Mouse (Mus musculus): Measurements from ENCODE around the gene Elmo2. TPM values are rescaled to one million over a fixed set of nuclear protein-coding genes. Genes with fewer than 3 reads are reported as not detected.

The Elmo2 gene
- polyA plus RNA-seq (2012) = 28.1 and 31.4 TPM in 2 replicates

GRCm38 (mm10) chr2:165326304-165327190, at the start of gene Elmo2:
Elmo2 (minus strand) TSS chr2:165326479.

GRCm38 (mm10) chr2:165368496-165368895, 42.2 kb upstream of the Elmo2 start, which contains the start of gene Zfp663:
Zfp663 (minus strand) TSS chr2:165368729.

GRCm38 (mm10) chr2:165287202-165287984, 38.9 kb downstream of the Elmo2 start, which contains the start of gene Slc35c2:
Slc35c2 (minus strand) TSS chr2:165287869.

Other genes with a start within 250 kb of the Elmo2 start
- not detected in 2 replicates for gene 1700025C18Rik, start 235.7 kb downstream of the Elmo2 start, polyA plus RNA-seq (2012)
- 0.02 and 0.03 TPM in 2 replicates for gene Cdh22, start 91.6 kb downstream of the Elmo2 start, polyA plus RNA-seq (2012)
- gene Slc35c2, start 38.6 kb downstream of the Elmo2 start, polyA plus RNA-seq (2012) = 151 and 201 TPM in 2 replicates
- not detected in 2 replicates for gene Zfp663, start 42.2 kb upstream of the Elmo2 start, polyA plus RNA-seq (2012)
- gene Zfp334, start 61.8 kb upstream of the Elmo2 start, polyA plus RNA-seq (2012) = not detected in 2 replicates
- 0.03 and 0.04 TPM in 2 replicates for gene Ocstamp, start 73.9 kb upstream of the Elmo2 start, polyA plus RNA-seq (2012)
- gene Slc13a3, start 146.8 kb upstream of the Elmo2 start, polyA plus RNA-seq (2012) = 0.16 and 0.27 TPM in 2 replicates
- 25.9 and 29.9 TPM in 2 replicates for gene Trp53rka, start 166.8 kb upstream of the Elmo2 start, polyA plus RNA-seq (2012)
- gene Slc2a10, start 177.3 kb upstream of the Elmo2 start, polyA plus RNA-seq (2012) = 0.03 and 0.18 TPM in 2 replicates

Measured in megakaryocyte-erythroid progenitor cell, adult 5 weeks (primary cell).